Mouse (Mus musculus) ES-E14 (cell line): ENCODE measurements around the gene Cep72.

Experiments used
- MAFK ChIP-seq: IDR thresholded peaks from 2 replicates; pipeline ENCODE4 v1.6.1; 2014; ENCODE audit warnings: mild to moderate bottlenecking, low read depth, low read length, inconsistent platforms; ENCODE audit not compliant: insufficient read depth
- ZC3H11A ChIP-seq: IDR thresholded peaks from 2 replicates; pipeline ENCODE4 v1.6.1; 2012; ENCODE audit warnings: low read depth, mild to moderate bottlenecking, inconsistent platforms, low read length, borderline replicate concordance

GRCm38 (mm10) chr13:74071714-74072113 lies 9.6 kb upstream of the Cep72 start:
- no peak for TF ChIP-seq MAFK
- TF ChIP-seq ZC3H11A: no peak
